Mouse (Mus musculus) myocyte (in vitro differentiated cells): ENCODE data around the gene Celf3.

Experiments used
- CEBPB ChIP-seq: IDR thresholded peaks from 2 replicates; pipeline ENCODE4 v1.6.1; 2011; ENCODE audit warnings: mild to moderate bottlenecking, moderate library complexity; ENCODE audit not compliant: poor library complexity, insufficient read depth, severe bottlenecking
- E2F4 ChIP-seq: IDR thresholded peaks from one replicate; pipeline ENCODE4 v1.6.1; 2011; ENCODE audit warnings: mild to moderate bottlenecking, control low read depth, moderate library complexity; ENCODE audit not compliant: insufficient read depth
- MAX ChIP-seq: IDR thresholded peaks from one replicate; pipeline ENCODE4 v1.6.1; 2011; ENCODE audit warnings: low read depth, mild to moderate bottlenecking, control low read depth
- MYOD1 ChIP-seq, 3 experiments: IDR thresholded peaks; one replicate each; pipeline ENCODE4 v1.6.1; 2011; ENCODE audit warnings: control low read depth in 2 of 3, low read depth in 2 of 3, mild to moderate bottlenecking in 2 of 3, moderate library complexity in 1 of 3; ENCODE audit not compliant: insufficient read length in 2 of 3, control insufficient read depth in 1 of 3
- MYOG ChIP-seq, 3 experiments: IDR thresholded peaks; one replicate each; pipeline ENCODE4 v1.6.1; 2011; ENCODE audit warnings: control low read depth in 2 of 3, low read depth in 2 of 3, mild to moderate bottlenecking in 2 of 3; ENCODE audit not compliant: insufficient read length in 2 of 3, control insufficient read depth in 1 of 3, insufficient read depth in 1 of 3
- POLR2A ChIP-seq: IDR thresholded peaks from one replicate; pipeline ENCODE4 v1.6.1; 2011; ENCODE audit warnings: low read depth, mild to moderate bottlenecking, control low read depth, moderate library complexity; ENCODE audit not compliant: insufficient read length
- POLR2AphosphoS2 ChIP-seq: IDR thresholded peaks from one replicate; pipeline ENCODE4 v1.6.1; 2011; ENCODE audit warnings: low read depth, control low read depth; ENCODE audit not compliant: insufficient read length
- SRF ChIP-seq: IDR thresholded peaks from one replicate; pipeline ENCODE4 v1.6.1; 2011; ENCODE audit warnings: low read depth; ENCODE audit not compliant: control insufficient read depth, insufficient read length
- TCF12 ChIP-seq: IDR thresholded peaks from one replicate; pipeline ENCODE4 v1.6.1; 2011; ENCODE audit warnings: mild to moderate bottlenecking, control low read depth; ENCODE audit not compliant: poor library complexity, insufficient read depth, severe bottlenecking
- TCF3 ChIP-seq: IDR thresholded peaks from one replicate; pipeline ENCODE4 v1.6.1; 2011; ENCODE audit warnings: low read depth, control low read depth; ENCODE audit not compliant: insufficient read length
- USF1 ChIP-seq: IDR thresholded peaks from one replicate; pipeline ENCODE4 v1.6.1; 2011; ENCODE audit warnings: low read depth, mild to moderate bottlenecking, control low read depth, moderate library complexity

DNA sequence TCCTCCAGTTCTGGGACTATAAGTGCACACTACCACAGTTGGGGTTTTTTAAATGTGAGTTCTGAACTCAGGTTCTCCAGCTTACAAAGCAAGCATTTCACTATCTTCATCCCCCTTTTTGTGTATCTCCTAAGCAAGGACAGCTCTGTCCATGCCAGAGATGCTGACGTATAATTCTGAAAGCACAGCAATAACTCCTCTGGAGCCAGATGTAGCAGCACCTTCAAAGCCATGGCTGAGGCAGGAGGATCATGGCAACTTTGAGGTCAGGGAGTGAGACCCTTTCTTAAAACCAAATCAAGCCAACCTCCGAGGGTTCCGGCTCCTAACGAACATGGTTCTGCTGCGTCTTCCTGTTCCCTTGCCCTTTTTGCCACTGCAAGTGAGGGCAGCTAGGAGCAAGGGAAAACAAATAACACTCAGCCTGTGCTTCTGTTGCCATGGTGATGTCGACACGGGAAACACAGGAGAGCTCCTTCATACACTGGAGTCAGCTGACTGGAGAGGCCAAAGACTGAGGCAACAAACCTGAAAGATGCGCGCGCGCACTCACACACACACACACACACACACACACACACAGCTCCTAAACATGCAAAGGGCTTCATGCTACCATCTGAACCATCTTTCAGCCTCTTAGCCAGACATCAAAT lies 14.0 kb upstream of the Celf3 start:
- TF ChIP-seq POLR2A: no peak
- TF ChIP-seq TCF12: no peak
- TF ChIP-seq SRF: no peak
- no peak for TF ChIP-seq POLR2AphosphoS2
- no peak for TF ChIP-seq MAX
- TF ChIP-seq USF1: no peak
- TF ChIP-seq CEBPB: no peak
- no peak for TF ChIP-seq E2F4
- no peak for TF ChIP-seq MYOG (IDR thresholded peaks at IDR 0.05; ENCODE audit: control insufficient read depth in 1 of 3, insufficient read depth in 1 of 3, insufficient read length in 2 of 3, low read depth in 2 of 3)
- TF ChIP-seq TCF3: no peak
- no peak for TF ChIP-seq MYOD1 (IDR thresholded peaks at IDR 0.05; ENCODE audit: control insufficient read depth in 1 of 3, insufficient read length in 2 of 3, low read depth in 2 of 3)
